Mouse (Mus musculus) heart, adult 2 months (tissue): ENCODE measurements around the gene Acad10. TPM values are rescaled to one million over a fixed set of nuclear protein-coding genes. Genes with fewer than 3 reads are reported as not detected.

Source experiments
- DNase-seq, 2 experiments: peaks; one replicate each; pipeline ENCODE4 v3.0.0; 2021
- H3K27ac ChIP-seq: fragments of 200-600 bp; 2 replicates; pipeline ENCODE4 v1.8.1; 2022
- H3K27me3 ChIP-seq: fragments of 200-500 bp; 2 replicates; pipeline ENCODE4 v1.6.1; 2012; ENCODE audit warnings: mild to moderate bottlenecking, low read length, inconsistent platforms, mixed read lengths; ENCODE audit not compliant: control insufficient read depth, insufficient read depth
- H3K36me3 ChIP-seq: fragments of 200-500 bp; 2 replicates; pipeline ENCODE4 v1.6.1; 2012; ENCODE audit warnings: low read length, inconsistent platforms; ENCODE audit not compliant: control insufficient read depth, insufficient read depth
- H3K4me1 ChIP-seq: fragments of 200-500 bp; 2 replicates; pipeline ENCODE4 v1.6.1; 2011; ENCODE audit warnings: low read length; ENCODE audit not compliant: control insufficient read depth, insufficient read depth
- H3K4me3 ChIP-seq: fragments of 200-600 bp; 2 replicates; pipeline ENCODE4 v1.8.1; 2022
- H3K79me2 ChIP-seq: fragments of 200-500 bp; replicated peaks from 2 replicates; pipeline ENCODE4 v1.6.1; 2012; ENCODE audit warnings: mild to moderate bottlenecking, inconsistent platforms, low read length, moderate library complexity, mixed read lengths; ENCODE audit not compliant: control insufficient read depth, insufficient read depth
- H3K9ac ChIP-seq: fragments of 200-500 bp; 2 replicates; pipeline ENCODE4 v1.6.1; 2012; ENCODE audit warnings: low read depth, mild to moderate bottlenecking, control low read depth, inconsistent platforms, low read length, mixed read lengths
- CTCF ChIP-seq: fragments of 200-600 bp; IDR thresholded peaks from 2 replicates; pipeline ENCODE4 v1.8.1; 2022; ENCODE audit warnings: antibody characterized with exemption, mild to moderate bottlenecking, moderate library complexity
- EP300 ChIP-seq: fragments of 200-500 bp; IDR thresholded peaks from 2 replicates; pipeline ENCODE4 v1.6.1; 2011; ENCODE audit warnings: low read depth, low read length, control low read depth; ENCODE audit not compliant: insufficient read depth
- POLR2A ChIP-seq: fragments of 200-500 bp; IDR thresholded peaks from 2 replicates; pipeline ENCODE4 v1.6.1; 2011; ENCODE audit warnings: mild to moderate bottlenecking, low read depth, low read length, control low read depth; ENCODE audit not compliant: insufficient read depth
- WGBS: fragments of 180-500 bp; shearing (Covaris S2); methylation state at CpG from one replicate; pipeline ENCODE4 v1.1.7; 2018; 5-methylcytosine and 5-hydroxymethylcytosine counted together
- intact Hi-C: fragments of 180-260 bp; cut with DNase I; formaldehyde crosslinking; loops from one replicate; pipeline ENCODE4 v1.15.1; 2025
- polyA plus RNA-seq: library from polyadenylated mRNA; depleted of rRNA; stranded (reverse); fragments of >200 nt; gene quantifications from 2 replicates; pipeline ENCODE4 v1.2.3, GENCODE M21; 2012
- total RNA-seq, 2 experiments: library from RNA; stranded (reverse); gene quantifications; 2 replicates each; pipeline ENCODE4 v1.2.3; 2021

Acad10 gene
- total and polyA plus RNA-seq, 3 experiments, result 5.2 to 24.7 (median 24.1) TPM

DNA sequence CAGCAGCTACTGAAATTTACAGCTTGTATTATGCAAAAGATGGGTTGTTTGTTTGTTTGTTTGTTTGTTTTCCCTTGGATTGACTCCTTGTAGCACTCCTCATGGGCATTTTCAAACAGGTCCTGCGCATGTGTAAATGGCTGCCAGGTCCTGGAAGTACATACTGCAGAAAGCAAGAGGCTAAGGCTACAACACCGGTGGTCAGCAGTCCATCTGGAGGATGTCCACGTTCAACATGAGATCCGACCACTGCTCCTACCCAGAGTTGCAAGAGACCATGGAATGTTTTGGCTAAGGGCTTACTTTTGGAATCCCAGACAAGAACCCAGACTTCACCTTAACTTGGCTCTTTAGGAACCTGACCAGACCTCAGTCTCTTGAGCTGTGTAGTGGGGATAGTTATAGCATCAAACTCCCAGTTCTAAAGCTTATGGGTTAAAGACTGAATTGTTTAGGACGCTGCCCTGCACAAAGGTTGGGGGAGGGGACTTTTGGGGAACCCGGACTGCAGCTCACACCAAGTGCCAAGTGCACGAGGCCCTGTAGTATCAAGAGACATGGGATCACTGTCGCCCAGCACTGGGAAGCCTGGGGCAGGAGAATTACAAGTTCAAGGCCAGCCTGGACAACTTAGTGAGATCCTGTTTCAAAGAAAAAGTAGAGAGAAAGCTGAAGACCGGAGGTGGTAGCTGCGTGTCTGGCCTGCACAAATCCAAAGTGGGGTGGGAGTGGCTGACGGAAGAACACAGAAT, 68.1 kb downstream of the Acad10 start:
- H3K4me3 ChIP-seq, result peak overlapping the region; percentile 74
- peak in 1 of 2 experiments; percentile 29 for DNase-seq
- 0 out of 2 replicates have a peak, but pooled peaks cover 2% of the 10 kb centered on the region for H3K36me3 ChIP-seq
- peaks cover 3% of the 10 kb centered on the region for H3K79me2 ChIP-seq
- peaks cover 29% of the 10 kb centered on the region for H3K4me1 ChIP-seq
- intact Hi-C loops, result no loop called here
- 51% methylated on average over 11 of the region's 11 CpGs for WGBS
- no peaks in the 10 kb centered on the region for H3K27me3 ChIP-seq
- peak overlapping the region; percentile 93 for H3K9ac ChIP-seq
- 0 out of 2 replicates have a peak, but pooled peaks have one; percentile 3 for TF ChIP-seq POLR2A
- TF ChIP-seq CTCF, result no peak
- no peak for TF ChIP-seq EP300
- H3K27ac ChIP-seq, result peak overlapping the region; percentile 91

- Histone ChIP-seq H3K36me3 (peaks cover 4% of the 10 kb centered on the region), H3K27ac (peak overlapping the region; percentile 91), H3K79me2 (peaks cover 3% of the 10 kb centered on the region), H3K4me1 (peaks cover 31% of the 10 kb centered on the region), H3K4me3 (peak overlapping the region; percentile 74; the same call in 1 of the 2 replicates), H3K27me3 (no peaks in the 10 kb centered on the region), H3K9ac (peak overlapping the region; percentile 17; the same call in 1 of the 2 replicates)
- WGBS, result 28% methylated on average over 11 of the region's 11 CpGs
- no peak for TF ChIP-seq CTCF
- peak; percentile 16; the same call in 1 of the 2 replicates for TF ChIP-seq POLR2A
- TF ChIP-seq EP300, result no peak
- DNase-seq, result peak in 1 of 2 experiments; percentile 44
- intact Hi-C loops, result no loop called here
These were observed 68.8 kb downstream of the Acad10 start for GRCm38 (mm10) chr5:121591417-121592063.

DNA sequence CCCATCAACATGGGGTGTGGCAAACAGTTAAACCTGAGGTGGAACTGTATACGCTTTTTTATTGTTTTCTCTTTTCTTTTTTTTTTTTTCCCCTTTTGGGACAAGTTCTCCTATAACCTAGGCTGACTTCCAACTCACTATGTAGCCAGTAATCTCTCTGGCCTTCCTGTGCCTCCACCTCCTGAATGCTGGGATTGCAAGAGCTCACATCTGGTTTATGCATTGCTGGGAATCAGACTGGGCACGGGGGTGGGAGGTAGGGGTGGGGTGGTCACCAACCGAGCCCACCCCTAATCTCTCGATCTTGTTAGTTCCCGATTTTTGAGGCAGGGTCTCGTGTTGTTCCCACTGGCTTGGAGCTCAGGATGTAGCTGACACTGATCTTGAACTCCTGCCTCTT, 70.4 kb downstream of the Acad10 start:
- Histone ChIP-seq H3K9ac (no peak overlapping the region), H3K79me2 (peaks cover 3% of the 10 kb centered on the region), H3K4me1 (peaks cover 35% of the 10 kb centered on the region), H3K27me3 (no peaks in the 10 kb centered on the region), H3K27ac (no peak overlapping the region), H3K36me3 (peaks cover 4% of the 10 kb centered on the region), H3K4me3 (no peak overlapping the region)
- no peak for DNase-seq
- TF ChIP-seq CTCF, result no peak
- TF ChIP-seq EP300, result no peak
- TF ChIP-seq POLR2A, result no peak
- intact Hi-C loops, result no loop called here
- WGBS, result 35% methylated on average over 6 of the region's 6 CpGs

DNA sequence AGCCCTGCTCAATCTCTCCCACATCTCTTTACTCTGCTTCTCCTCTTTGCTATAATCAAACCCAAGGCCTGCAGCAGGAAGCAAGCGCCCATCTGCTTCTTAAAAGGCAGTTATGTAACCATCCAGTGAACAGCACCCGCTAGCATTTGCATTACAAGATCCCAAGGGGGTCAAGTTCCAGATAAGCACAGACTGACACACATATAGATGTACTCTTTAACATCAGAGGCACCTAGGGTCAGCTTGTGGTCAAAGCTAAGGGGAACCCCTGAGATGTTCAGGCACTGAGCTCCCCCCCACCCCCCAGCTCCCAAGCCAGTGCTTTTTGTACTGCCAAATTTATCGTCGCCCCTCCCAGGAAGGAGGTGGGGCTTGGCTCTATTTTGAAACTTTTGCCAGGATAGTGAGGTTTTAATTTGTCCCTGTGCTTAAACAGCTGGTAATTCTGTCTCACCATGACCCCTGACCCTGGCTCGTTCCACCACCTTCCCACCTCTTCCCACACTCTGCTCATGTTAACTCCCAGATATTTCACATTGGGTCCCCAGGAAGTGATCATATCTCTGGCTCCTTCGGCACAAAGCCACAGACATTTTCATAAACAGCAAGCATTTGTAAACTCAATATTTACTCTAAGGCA, 73.8 kb downstream of the Acad10 start:
- Histone ChIP-seq H3K4me1 (peaks cover 30% of the 10 kb centered on the region), H3K27ac (peak overlapping the region; percentile 79), H3K4me3 (no peak overlapping the region), H3K79me2 (peaks cover 3% of the 10 kb centered on the region; the same call in 1 of the 2 replicates), H3K9ac (peak overlapping the region; percentile 50), H3K27me3 (no peaks in the 10 kb centered on the region), H3K36me3 (peaks cover 7% of the 10 kb centered on the region)
- intact Hi-C loops, result no loop called here
- TF ChIP-seq POLR2A (peak; percentile 62; the same call in 1 of the 2 replicates), EP300 (peak; percentile 91), CTCF (no peak)
- DNase-seq, result peak; percentile 74 to 80
- WGBS, result 24% methylated on average over 6 of the region's 6 CpGs

GRCm38 (mm10) chr5:121585699-121586098, 74.6 kb downstream of the Acad10 start:
- intact Hi-C loops, result loop anchor here (2.0 kb wide), 1 partner anchor 15 kb away; no protein-coding TSS in a partner anchor
- Histone ChIP-seq H3K36me3 (peaks cover 7% of the 10 kb centered on the region), H3K27me3 (no peaks in the 10 kb centered on the region), H3K79me2 (peaks cover 3% of the 10 kb centered on the region; the same call in 1 of the 2 replicates), H3K4me3 (no peak overlapping the region), H3K27ac (peak overlapping the region; percentile 79), H3K4me1 (peaks cover 26% of the 10 kb centered on the region), H3K9ac (no peak overlapping the region)
- WGBS, result 60% methylated on average over 5 of the region's 5 CpGs
- no peak for DNase-seq
- no peak for TF ChIP-seq POLR2A
- TF ChIP-seq CTCF, result no peak
